9 mouse cellular contexts compared by ENCODE assay signal in genomic region chr16:93143164-93143563, GRCm38 (mm10).
DNase-seq lines count a peak whose midpoint lies in the region; ATAC-seq lines count a peak whose summit lies in the region.
"Had no signal": no experiment of that assay in that cellular context is flagged by ENCODE, and none has a peak within 500 bp of the region (broad histone marks: within the 10 kb centered on the region; RNA-seq: fewer than 3 reads in every experiment).

No protein-coding gene starts in this region.

- no peaks in the 10 kb centered on the region for H3K27me3 ChIP-seq in forebrain, embryonic 14.5 days (replicated peaks; ENCODE audit: control insufficient read depth, insufficient read depth, low read length)
- H3K27me3 ChIP-seq in forebrain, embryonic 13.5 days, result no peaks in the 10 kb centered on the region
- no peaks in the 10 kb centered on the region for H3K27me3 ChIP-seq in hindbrain, embryonic 16.5 days (replicated peaks; ENCODE audit: control insufficient read depth, insufficient read depth, low read length)

- no peak overlapping the region for H3K4me3 ChIP-seq in forebrain, embryonic 14.5 days (ENCODE audit: low read depth, low read length)
- H3K4me3 ChIP-seq in forebrain, embryonic 13.5 days, result no peak overlapping the region
- no peak overlapping the region for H3K4me3 ChIP-seq in hindbrain, embryonic 16.5 days (ENCODE audit: low read length)

- WGBS in forebrain, embryonic 14.5 days, result 45% methylated on average over 10 of the region's 10 CpGs
- 72% methylated on average over 10 of the region's 10 CpGs for WGBS in forebrain, embryonic 13.5 days
- WGBS in hindbrain, embryonic 16.5 days, result 62% methylated on average over 10 of the region's 10 CpGs

- ATAC-seq in forebrain, embryonic 14.5 days, result no peak
- no peak for ATAC-seq in forebrain, embryonic 13.5 days
- no peak for ATAC-seq in hindbrain, embryonic 16.5 days

- H3K27ac ChIP-seq in forebrain, embryonic 14.5 days (ENCODE audit: low read depth, low read length), result no peak overlapping the region
- no peak overlapping the region for H3K27ac ChIP-seq in forebrain, embryonic 13.5 days
- no peak overlapping the region for H3K27ac ChIP-seq in hindbrain, embryonic 16.5 days (ENCODE audit: low read depth, low read length)

- H3K9ac ChIP-seq in forebrain, embryonic 14.5 days (ENCODE audit: low read length), result no peak overlapping the region
- no peak overlapping the region for H3K9ac ChIP-seq in forebrain, embryonic 13.5 days
- H3K9ac ChIP-seq in hindbrain, embryonic 16.5 days (ENCODE audit: low read depth, low read length), result no peak overlapping the region

- no peak overlapping the region for H3K4me2 ChIP-seq in forebrain, embryonic 14.5 days (ENCODE audit: low read length)
- no peak overlapping the region for H3K4me2 ChIP-seq in forebrain, embryonic 13.5 days
- H3K4me2 ChIP-seq in hindbrain, embryonic 16.5 days (ENCODE audit: low read length), result no peak overlapping the region

- DNase-seq in forebrain, embryonic 14.5 days (ENCODE audit: low spot score), result peak; percentile 76
- DNase-seq in urinary bladder, postnatal 14 days (ENCODE audit: low spot score), result peak; percentile 42
- DNase-seq in urinary bladder, postnatal 4 days (ENCODE audit: low spot score in 2 of 2), result no peak
- DNase-seq in left cerebral cortex, adult 8-10 months (ENCODE audit: low spot score in 2 of 2), result peak; percentile 15 to 67
- DNase-seq in yolk sac, embryonic 10.5 days (ENCODE audit: low spot score), result no peak
- DNase-seq in adipocyte (ENCODE audit: low spot score), result no peak
- DNase-seq: cerebellum, adult 11 months had no signal

- H3K36me3 ChIP-seq in forebrain, embryonic 14.5 days (ENCODE audit: control insufficient read depth, insufficient read depth, low read length), result no peaks in the 10 kb centered on the region
- H3K36me3 ChIP-seq in forebrain, embryonic 13.5 days (ENCODE audit: poor library complexity, severe bottlenecking), result no peaks in the 10 kb centered on the region
- no peaks in the 10 kb centered on the region for H3K36me3 ChIP-seq in hindbrain, embryonic 16.5 days (ENCODE audit: control insufficient read depth, insufficient read depth, low read length)

- H3K4me1 ChIP-seq in forebrain, embryonic 14.5 days (ENCODE audit: control insufficient read depth, insufficient read depth, low read length), result peaks cover 3% of the 10 kb centered on the region
- H3K4me1 ChIP-seq in forebrain, embryonic 13.5 days, result peaks cover 15% of the 10 kb centered on the region; the same call in 1 of the 2 replicates
- H3K4me1 ChIP-seq in hindbrain, embryonic 16.5 days (ENCODE audit: control insufficient read depth, insufficient read depth, low read depth, low read length), result no peaks in the 10 kb centered on the region

- H3K9me3 ChIP-seq in forebrain, embryonic 14.5 days (replicated peaks; ENCODE audit: control insufficient read depth, low read length), result no peaks in the 10 kb centered on the region
- H3K9me3 ChIP-seq in forebrain, embryonic 13.5 days (replicated peaks), result no peaks in the 10 kb centered on the region
- H3K9me3 ChIP-seq in hindbrain, embryonic 16.5 days (ENCODE audit: control insufficient read depth, low read length), result no peaks in the 10 kb centered on the region

Comparison
In these comparisons a context has a peak if more than half of its experiments do, and no peak if none do; other contexts are left out.
1. DNase-seq: peak in forebrain, embryonic 14.5 days (single experiment), urinary bladder, postnatal 14 days (single experiment) and left cerebral cortex, adult 8-10 months (2 of 2); none in urinary bladder, postnatal 4 days (0 of 2), yolk sac, embryonic 10.5 days (single experiment) and adipocyte (single experiment).